Mouse (Mus musculus): ENCODE results near the gene Hoxd12.

Gene Hoxd12

DNA sequence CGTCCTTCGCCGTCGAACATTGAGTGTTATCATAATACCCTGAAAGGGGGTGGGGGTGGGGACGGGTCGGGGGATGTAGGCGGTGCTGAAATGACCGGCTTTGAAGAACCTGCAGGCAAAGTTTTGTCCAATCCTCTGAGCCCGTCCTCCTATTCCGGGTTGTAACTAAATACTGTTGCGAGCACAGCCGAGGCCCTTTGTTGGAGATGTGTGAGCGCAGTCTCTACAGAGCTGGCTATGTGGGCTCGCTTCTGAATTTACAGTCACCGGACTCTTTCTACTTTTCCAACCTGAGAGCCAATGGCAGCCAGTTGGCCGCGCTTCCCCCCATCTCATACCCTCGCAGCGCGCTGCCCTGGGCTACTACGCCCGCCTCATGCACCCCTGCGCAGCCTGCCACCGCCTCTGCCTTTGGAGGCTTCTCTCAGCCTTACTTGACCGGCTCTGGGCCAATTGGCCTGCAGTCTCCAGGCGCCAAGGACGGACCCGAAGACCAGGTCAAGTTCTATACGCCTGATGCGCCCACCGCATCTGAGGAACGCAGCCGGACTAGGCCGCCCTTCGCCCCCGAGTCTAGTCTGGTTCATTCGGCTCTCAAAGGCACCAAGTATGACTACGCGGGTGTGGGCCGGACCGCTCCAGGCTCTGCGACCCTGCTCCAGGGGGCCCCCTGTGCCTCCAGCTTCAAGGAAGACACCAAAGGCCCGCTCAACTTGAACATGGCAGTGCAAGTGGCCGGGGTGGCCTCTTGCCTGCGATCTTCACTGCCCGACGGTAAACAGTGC lies at the start of gene Hoxd12:
Gene Hoxd12 (plus strand): TSS at position 133 of the 785 bp plus-strand sequence.
- DNase-seq (ENCODE audit: low read depth, low spot score): no peak

DNA sequence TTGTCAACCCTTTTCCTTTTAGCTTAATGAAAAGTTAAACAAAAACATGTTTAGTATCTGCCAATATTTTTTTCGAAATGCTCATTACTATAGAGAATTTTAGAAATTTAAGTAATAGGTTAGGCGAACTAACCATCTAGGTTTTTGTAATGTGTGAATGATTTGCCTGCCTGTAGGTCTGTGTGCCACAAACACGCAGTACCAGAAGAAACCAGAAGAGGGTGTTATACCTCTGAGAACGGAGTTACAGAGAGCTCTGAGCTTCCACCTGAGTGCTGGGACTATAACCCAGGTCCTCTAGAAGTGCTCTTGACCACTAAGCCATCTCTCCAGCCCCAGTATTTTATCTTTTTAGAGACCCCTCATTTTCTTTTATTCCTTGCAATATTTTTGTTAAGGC lies 39.4 kb upstream of the Hoxd12 start:
- DNase-seq (ENCODE audit: low read depth, low spot score): no peak

DNA sequence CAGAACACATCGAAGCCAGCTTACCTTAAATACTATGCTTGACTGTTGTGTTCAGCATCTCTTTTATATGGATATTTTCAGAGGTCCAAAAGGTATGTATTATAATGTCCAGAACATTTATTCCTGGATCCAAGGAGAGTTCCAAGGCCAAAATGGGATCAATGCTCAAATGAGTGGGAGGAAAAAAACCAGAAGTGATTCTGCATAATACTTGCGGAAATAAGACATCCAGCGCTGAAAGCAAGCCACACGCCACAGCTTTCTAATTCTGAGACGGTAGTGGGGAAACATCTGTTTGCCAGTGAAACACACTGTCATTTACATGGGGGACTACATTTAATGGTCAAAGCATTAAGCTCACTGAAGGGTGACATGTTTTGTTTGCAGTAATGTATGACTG lies 32.4 kb upstream of the Hoxd12 start:
- DNase-seq (ENCODE audit: low read depth, low spot score): no peak

DNA sequence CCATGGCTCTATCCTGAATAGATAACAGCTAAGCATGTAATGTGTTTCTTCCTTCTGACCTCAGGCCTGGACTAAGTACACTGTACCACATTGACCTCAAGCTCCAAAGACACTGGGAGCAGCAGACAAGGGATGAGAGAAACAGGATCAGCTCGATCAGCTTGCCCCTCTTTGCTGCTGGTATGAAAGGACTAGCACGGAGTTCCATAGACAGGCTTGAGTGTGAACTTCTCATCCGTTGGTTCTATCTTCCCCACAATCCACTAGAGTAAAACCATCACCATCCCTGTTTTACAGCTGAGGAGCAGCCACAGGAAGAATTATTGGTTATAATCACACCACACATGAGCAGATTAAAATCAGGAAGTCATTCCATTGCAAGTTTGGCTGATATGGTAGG lies 29.2 kb upstream of the Hoxd12 start:
- no peak for DNase-seq (ENCODE audit: low read depth, low spot score)

DNA sequence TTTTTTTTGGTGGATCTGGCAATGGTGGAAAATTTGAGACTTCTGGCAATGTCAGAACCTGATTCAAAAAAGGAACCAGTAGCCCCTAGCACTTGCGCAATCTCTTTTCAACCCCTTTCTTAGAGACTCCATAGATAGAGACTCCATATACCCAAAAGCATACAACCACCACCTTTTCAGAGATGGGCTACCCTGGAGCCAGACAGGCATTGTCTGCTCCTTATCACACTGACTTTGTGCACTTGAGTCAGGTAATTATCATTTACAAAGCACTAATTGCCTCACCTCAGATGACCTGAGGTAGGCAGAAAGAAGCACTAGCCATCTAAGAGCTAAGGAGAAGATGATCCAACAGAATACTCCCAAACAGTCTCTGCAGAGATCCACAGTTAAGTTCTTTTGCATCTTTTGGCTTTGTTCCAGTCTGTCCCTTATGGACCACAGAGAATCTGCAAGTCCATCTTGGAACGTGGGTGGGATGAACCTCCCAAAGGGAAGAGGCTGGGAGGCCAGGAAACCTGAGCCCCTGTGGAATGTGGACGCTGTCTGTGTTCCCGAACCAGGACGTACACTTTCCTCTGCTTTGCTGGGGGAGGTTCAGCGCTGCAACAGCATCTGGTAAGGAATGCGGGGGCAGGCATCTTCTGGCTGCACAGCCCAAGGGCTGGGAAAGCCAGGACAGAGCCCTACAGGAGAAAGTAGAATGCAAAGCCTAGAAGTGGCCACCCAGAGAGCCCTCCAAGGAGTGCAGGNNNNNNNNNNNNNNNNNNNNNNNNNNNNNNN lies 27.5 kb upstream of the Hoxd12 start:
- DNase-seq (ENCODE audit: low read depth, low spot score): no peak

DNA sequence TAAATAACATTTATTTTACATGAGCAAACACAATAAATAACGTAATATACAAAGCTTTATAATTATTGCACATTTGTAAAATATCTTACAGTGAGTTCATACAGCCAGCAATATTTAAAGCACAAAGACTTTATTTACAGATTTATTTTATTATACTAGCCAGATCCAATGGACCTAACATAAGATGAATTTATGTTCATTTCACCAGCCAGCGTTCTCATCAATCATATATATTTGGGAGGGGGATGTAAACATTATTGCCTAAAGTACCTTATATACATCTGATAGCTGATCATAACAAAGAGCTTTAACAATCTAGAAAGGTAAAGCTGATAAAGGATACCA lies 21.8 kb upstream of the Hoxd12 start:
- DNase-seq (ENCODE audit: low read depth, low spot score): no peak

DNA sequence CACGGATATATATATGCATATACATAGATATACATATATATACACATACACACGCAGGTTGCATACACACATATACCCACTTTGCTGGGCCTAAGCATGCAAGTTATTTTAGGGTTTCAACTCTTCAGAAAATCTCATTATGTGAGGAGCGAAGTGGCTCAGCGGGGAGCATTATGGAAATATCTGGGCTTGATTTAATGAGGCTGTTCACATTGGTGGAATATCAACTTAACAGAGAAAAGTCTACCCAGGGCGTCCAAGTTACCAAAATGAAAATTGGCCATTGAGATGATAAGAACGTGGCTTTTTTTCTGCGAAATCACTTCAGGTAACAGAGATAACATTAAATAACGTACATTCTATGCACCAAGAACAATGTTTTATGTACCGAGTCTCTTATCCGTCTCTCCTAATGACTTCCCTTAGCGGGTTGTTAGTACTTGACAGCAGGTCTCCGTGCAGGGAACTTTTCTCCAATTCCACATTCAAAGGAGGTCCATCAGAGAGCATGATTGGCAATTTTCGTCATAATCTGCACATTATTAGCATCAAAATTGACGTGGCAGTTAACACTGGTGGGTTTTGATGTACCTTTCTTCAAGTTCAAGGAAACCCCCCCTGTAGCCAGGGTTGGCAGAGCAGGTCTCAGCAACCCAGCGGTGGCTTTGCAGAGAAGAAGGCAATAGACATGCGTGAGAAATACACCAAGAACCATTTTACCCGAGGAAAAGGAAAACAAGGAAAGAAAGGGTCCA lies 20.9 kb upstream of the Hoxd12 start:
- DNase-seq (ENCODE audit: low read depth, low spot score): no peak

DNA sequence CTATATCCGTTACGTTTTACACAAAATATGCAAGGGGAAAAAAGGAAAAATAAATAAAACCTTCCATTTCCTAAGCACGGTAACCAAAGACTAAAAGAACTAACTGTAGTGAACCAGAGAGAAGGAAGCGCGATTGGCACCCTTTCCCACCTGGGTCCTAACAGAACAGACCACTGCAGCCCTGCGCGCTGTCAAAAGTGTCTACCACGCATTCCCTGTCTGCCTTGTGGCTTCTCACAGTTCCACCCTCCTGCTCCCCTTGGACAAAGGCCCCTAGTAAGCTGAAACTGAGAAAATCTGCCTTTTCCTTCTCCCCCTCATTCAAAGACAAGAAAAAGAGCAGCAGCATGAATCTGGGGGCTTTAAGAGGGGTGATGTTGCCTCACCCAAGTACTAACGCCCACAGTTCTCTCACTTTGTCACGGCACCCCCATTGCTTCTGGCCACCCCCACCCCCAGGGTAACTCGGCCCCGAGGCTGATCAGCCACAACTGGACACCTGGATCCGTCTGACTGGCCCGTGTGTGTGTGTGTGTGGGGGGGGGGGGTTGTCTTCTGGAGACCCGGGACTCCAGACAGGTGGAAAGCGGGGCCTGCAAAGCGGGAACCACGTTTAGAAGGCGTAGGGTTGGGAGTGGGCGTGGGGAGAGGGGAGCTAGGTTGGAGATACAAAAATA lies 19.9 kb upstream of the Hoxd12 start:
- no peak for DNase-seq (ENCODE audit: low read depth, low spot score)

DNA sequence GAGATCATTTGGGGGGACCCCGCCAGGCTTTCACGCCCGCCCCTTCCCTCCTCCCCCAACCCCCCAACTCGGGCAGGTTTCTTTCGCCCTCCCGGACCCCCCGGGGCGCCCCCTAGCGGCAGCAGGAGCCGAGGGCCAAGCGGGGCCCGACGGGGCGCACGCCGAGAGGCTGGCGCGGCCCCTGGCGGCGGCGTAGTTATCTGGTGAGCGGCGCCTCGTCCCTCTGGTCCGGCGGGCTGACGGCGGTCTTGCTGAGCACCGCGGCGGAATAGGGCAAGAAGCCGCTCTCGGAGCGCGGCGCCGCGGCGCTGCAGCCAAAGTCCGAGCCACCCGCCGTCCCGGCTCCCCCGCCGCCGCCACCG lies 19.4 kb upstream of the Hoxd12 start:
- DNase-seq (ENCODE audit: low read depth, low spot score): no peak

DNA sequence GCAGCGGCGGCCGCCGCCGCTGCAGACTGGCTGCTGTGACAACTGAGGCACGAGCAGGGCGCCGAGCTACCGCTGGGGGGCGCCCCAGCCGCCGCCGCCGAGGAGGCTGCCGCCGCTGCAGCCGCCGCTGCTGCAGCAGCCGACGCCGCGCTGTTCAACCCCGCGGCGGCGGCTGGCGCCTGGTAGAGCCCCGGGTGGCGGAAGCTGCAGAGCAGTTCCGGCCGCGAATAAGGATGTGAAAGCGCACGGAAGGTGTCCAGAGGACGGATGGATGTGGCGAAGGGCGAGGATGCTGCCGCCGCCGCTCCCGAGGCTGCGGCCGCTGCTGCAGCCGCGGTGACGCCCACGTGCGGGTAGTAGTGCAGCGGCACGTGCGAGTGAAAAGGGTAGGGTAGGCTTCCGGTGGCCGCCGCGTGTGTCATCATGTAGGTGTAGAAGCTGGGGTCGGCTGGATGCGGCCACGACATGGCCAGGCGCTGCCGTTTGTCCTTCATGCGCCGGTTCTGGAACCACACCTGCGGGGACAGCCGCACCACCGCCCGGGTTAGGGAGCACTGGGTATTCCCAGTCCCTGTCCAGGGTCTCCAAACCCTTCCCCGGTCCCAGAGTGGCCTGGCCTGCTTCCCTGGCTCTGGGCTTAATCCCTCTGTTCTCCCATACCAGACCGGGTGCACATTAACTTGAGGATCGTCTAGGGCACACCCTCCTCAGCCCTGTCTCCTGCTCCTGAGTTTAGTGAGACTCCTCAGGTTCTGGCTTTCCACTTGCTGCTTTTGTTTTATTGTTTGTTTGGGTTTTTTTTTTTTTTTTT lies 18.8 kb upstream of the Hoxd12 start:
- peak; percentile 58 for DNase-seq (ENCODE audit: low read depth, low spot score)

DNA sequence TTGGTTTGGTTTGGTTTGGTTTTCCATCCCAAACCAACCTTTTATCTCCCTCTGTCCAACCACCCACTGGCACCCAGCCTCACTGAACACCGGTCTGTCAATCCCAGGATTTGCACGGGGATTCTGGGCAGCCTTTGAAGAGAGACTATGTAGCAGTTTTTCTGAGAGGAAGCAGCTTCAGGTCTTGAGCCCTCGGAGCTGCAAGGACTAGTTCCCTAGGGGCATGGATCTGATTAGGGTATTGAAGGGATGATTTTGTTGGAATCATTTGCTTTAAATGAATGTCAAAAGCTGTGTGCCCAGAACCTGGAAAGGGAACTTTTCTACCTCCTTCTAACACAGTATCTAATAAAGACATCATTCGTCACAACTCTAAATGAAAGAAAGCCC lies 18.2 kb upstream of the Hoxd12 start:
- no peak for DNase-seq (ENCODE audit: low read depth, low spot score)

DNA sequence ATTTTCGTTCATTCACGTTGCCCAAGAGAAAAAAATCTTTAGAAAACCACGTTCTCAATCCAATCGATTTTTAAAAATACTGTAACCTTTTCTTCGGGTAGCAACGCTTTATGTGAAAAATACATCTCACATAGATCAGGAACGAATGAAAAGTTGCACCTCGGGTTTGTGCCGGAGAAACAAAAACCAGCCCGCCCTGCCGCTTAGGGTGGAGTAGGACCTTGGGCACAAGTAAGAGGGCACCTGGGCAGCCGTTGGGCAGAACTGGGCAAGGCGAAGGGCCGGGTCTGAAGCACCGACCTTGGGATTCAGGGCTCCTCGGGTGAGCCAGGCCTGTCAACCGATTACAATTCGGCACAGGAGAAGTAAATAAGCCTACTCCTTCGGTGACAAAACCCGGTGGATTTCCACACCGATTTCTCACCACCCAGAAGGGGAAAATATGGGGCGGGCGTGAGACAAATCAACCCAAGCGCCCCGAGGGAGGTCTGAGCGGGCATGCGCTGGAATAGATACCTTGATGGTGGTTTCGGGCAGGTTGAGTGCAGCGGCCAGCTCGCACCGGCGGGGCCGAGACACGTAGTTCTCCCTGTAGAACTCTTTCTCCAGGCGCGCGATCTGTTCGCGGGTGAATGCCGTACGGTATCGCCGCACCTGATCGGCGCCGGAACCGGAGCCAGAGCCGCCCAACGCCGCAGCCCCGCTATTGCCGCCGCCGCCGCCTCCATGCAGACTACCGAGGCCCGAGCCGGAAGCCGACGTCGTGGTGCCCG lies 17.4 kb upstream of the Hoxd12 start:
- peak; percentile 23 for DNase-seq (ENCODE audit: low read depth, low spot score)

DNA sequence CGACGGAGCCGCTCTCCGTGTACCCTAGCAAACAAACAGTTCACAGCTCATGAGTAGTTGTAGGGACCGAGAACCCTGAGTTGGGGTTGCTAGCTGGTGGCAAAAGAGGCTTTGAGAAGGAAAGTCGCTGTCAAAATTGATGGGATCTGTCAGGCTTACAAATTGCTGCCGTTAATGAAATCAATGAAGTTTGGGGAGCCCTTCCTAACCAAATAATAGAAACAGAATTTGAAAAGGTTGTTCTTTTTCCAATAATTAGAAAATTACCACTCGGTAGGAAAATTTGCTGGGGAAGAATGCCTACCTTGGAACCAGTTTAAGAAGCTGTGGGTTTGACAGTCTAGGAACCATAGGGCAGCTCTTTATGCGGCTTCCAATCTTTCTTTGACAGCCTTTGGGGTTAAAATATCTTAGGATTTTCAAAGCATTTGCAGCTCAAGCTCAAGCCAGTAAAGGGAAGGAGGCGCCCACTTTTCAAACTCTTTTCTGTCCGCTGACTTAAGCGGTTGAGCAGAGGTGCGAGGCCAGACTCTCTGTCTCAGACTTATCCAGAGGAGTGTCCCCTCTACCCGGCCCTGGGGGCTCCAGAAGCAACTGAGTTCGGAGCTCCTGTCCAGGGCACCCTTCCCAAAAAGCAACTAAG lies 16.7 kb upstream of the Hoxd12 start:
- no peak for DNase-seq (ENCODE audit: low read depth, low spot score)

DNA sequence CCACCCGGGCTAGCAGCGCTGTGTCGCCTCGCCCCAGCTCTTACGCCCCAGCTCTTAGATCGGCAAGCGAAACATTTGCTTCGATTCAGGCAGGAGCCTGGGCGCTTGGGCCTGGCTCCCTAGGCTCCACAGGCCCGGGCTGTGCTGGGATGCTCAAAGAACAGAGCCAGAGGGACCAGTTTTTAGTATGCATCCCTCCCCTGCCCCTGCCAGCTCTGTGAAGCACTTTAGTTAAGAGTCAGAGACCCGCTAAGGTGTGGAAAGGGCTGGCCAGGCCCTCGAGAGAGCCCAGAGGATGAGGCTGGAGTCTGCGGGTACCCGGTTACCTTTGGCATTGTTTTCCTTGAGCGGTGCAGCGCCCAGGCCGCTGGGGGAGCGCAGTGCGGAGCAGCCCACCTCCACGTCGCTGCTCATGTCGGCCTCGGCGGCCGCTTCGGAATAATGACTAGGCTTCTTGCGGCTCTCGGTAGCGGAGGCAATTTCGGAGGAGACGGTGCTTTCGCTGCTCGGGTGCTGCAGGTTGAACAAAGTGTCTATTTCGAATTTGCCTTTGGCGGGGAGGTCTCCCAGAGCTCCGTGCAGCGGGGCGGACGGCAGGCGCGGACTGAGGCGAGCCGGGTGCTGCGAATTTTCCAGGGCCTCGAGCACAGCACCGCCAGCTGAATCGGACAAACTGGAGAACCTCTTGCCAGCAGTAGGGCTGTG lies 16.0 kb upstream of the Hoxd12 start:
- peak; percentile 18 for DNase-seq (ENCODE audit: low read depth, low spot score)

DNA sequence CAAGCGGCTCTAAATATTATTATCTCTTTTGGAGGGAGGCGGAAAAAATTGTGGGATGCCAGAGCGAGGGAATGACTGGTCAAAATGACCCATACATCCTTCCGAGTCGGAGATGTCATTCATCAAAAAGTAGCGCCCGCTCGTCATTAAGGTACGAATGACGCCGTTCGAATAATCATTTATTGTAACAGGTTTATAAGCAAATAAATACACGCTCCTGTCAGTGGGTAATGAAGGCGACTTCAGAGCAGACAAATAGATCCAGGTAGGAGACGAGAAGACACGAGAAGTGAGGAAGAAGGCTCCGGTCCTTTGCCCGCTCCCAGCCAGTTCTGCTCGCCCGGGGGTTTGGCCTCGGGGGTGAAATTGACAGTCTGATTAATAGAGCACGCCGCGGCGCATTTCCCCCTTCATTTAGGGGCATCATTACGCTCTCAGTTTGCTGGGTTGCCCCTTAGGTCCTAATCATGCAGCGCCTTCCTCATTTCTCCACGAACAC lies 15.3 kb upstream of the Hoxd12 start, which contains the start of gene Evx2:
Gene Evx2 (minus strand): TSS at position 51 of the 499 bp plus-strand sequence.
- DNase-seq (ENCODE audit: low read depth, low spot score): no peak

DNA sequence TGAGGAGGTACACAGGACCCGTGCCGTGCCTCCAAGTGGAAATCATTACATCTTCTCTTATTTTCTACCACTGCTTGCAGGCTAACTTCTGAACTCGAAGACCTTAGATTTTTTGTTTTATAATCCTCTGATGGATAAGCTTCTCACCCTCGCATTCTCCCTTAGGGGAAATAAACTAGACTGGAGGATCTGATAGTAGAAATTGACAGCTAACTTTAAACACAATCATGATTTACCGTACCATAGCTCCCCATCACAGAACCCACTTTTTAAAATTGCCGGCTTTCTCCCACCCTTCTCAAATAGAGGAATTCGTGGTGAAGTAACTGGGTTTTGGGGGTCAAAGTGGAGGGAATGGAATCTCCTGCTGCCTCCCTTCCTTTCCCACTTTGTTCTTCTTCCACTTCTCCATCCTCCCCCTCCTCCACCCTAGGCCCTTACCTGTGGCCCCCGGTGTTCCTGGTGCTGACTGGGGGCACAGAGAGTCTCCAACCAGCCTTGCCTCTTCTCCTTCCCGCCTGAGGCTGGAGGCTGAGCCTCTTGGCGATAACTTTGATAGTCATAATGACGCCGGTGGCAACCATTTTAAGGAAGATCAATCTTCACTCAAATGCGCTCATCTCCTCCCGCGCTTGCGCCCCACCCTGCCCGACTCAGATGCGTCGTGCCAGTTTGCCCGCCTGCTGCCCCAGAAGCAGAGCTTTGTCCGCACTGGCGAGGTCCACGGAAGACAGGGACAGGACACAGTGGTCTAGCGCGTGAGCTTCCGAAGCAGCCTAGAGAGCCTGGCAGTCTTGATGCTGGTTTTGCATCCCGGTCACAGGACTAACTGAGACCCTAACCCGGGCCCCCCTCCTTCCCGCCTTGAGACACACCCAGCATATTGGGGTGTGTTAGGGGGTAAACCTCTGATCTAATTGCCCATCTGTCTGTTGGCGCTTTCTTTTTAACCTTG lies 14.1 kb upstream of the Hoxd12 start:
- no peak for DNase-seq (ENCODE audit: low read depth, low spot score)

DNA sequence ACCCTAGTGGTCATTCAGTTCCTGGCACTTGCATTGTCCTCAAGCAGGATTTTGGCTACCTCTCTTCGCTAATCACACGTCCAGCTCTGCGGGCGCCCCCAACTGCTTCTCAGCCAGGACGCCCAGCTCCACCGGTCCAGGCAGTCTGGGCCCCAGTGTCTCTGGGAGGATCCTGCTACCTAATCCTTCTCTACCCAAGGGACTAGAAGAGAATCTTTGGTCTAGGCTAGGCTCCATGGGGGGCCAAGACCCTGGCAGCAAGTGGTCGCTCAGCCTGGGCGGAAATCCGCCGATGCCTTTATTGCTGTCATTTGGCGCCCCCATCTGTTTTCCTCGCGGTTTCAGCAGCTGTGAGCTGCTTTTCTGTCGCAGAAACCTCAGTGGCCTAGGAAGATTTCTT lies 13.1 kb upstream of the Hoxd12 start:
- no peak for DNase-seq (ENCODE audit: low read depth, low spot score)

All from CD4-positive helper T cell, adult 2 months (primary cell).